Mouse (Mus musculus) left cerebral cortex, postnatal 10 days (tissue): ENCODE measurements around the gene Dusp9. TPM values are rescaled to one million over a fixed set of nuclear protein-coding genes. Genes with fewer than 3 reads are reported as not detected.

Experiments used
- DNase-seq, 2 experiments: peaks; one replicate each; pipeline ENCODE4 v3.0.0; 2021 to 2022; ENCODE audit warnings: low spot score in 2 of 2, mixed read lengths in 1 of 2; ENCODE audit errors: extremely low spot score in 1 of 2
- intact Hi-C: fragments of 180-260 bp; cut with DNase I; formaldehyde crosslinking; loops from one replicate; pipeline ENCODE4 v1.15.1; 2025
- total RNA-seq, 2 experiments: library from RNA; stranded (reverse); gene quantifications; 2 replicates each; pipeline ENCODE4 v1.2.3; 2021

Dusp9 gene
- total RNA-seq: under 1 TPM; 0.47 to 0.87 TPM

- intact Hi-C loops: no loop called here
- DNase-seq: peak in 1 of 2 experiments; percentile 49
Observed at GRCm38 (mm10) chrX:73639255-73639675, at the start of gene Dusp9. Gene Dusp9, plus strand, starts transcription at chrX:73639419.

GRCm38 (mm10) chrX:73593212-73593611, 46.0 kb upstream of the Dusp9 start:
- no peak for DNase-seq
- intact Hi-C loops: no loop called here

GRCm38 (mm10) chrX:73594451-73595121, 44.6 kb upstream of the Dusp9 start:
- intact Hi-C loops: no loop called here
- DNase-seq: no peak

GRCm38 (mm10) chrX:73595297-73595938, 43.8 kb upstream of the Dusp9 start:
- no peak for DNase-seq
- intact Hi-C loops: no loop called here

GRCm38 (mm10) chrX:73601456-73601855, 37.8 kb upstream of the Dusp9 start:
- no peak for DNase-seq
- intact Hi-C loops: no loop called here

GRCm38 (mm10) chrX:73613665-73614064, 25.6 kb upstream of the Dusp9 start:
- DNase-seq: no peak
- intact Hi-C loops: no loop called here

GRCm38 (mm10) chrX:73615876-73616275, 23.3 kb upstream of the Dusp9 start:
- DNase-seq: no peak
- intact Hi-C loops: no loop called here

GRCm38 (mm10) chrX:73619401-73619800, 19.8 kb upstream of the Dusp9 start:
- intact Hi-C loops: no loop called here
- no peak for DNase-seq

- intact Hi-C loops: no loop called here
Observed at GRCm38 (mm10) chrX:73619890-73620289, 19.3 kb upstream of the Dusp9 start.

GRCm38 (mm10) chrX:73626981-73627380, 12.2 kb upstream of the Dusp9 start:
- intact Hi-C loops: no loop called here

More at GRCm38 (mm10) chrX:73619890-73620289, 19.3 kb upstream of the Dusp9 start:
- no peak for DNase-seq

GRCm38 (mm10) chrX:73635425-73635824, 3.8 kb upstream of the Dusp9 start:
- intact Hi-C loops: no loop called here
- DNase-seq: peak in 1 of 2 experiments; percentile 39

More at GRCm38 (mm10) chrX:73626981-73627380, 12.2 kb upstream of the Dusp9 start:
- DNase-seq: no peak

- DNase-seq: peak in 1 of 2 experiments; percentile 39
- intact Hi-C loops: no loop called here
Observed at GRCm38 (mm10) chrX:73637415-73637814, 1.8 kb upstream of the Dusp9 start.

- intact Hi-C loops: no loop called here
- peak in 1 of 2 experiments; percentile 38 for DNase-seq
Observed at GRCm38 (mm10) chrX:73639901-73640469, 766 bp downstream of the Dusp9 start.

- intact Hi-C loops: no loop called here
- no peak for DNase-seq
Observed at GRCm38 (mm10) chrX:73645121-73645520, 5.9 kb downstream of the Dusp9 start.

- intact Hi-C loops: loop anchor here (5.0 kb wide), 1 partner anchor 79 kb away; no protein-coding TSS in a partner anchor
- no peak for DNase-seq
Observed at GRCm38 (mm10) chrX:73650869-73651268, 11.7 kb downstream of the Dusp9 start.

- no peak for DNase-seq
- intact Hi-C loops: loop anchor here (5.0 kb wide), 1 partner anchor 81 kb away; no protein-coding TSS in a partner anchor
Observed at GRCm38 (mm10) chrX:73653392-73653791, 14.2 kb downstream of the Dusp9 start.

- intact Hi-C loops: loop anchor here (5.0 kb wide), 1 partner anchor 82 kb away; no protein-coding TSS in a partner anchor
- peak in 1 of 2 experiments; percentile 62 for DNase-seq
Observed at GRCm38 (mm10) chrX:73654177-73654576, 15.0 kb downstream of the Dusp9 start.

GRCm38 (mm10) chrX:73655529-73655928, 16.3 kb downstream of the Dusp9 start:
- intact Hi-C loops: no loop called here
- DNase-seq: no peak

GRCm38 (mm10) chrX:73658391-73658790, 19.2 kb downstream of the Dusp9 start:
- no peak for DNase-seq
- intact Hi-C loops: no loop called here
